Mouse (Mus musculus): ENCODE data around the gene Raet1d.
"Not testable (repeated sequence)": the region's sequence is repeated elsewhere in the genome, so short reads cannot be mapped to it uniquely, and the experiment has no call there.

The Raet1d gene

GRCm38 (mm10) chr10:22360252-22360651 is at the start of gene Raet1d:
Gene Raet1d, plus strand, starts transcription at chr10:22360552.
- not testable (repeated sequence) for DNase-seq (ENCODE audit: low spot score in 2 of 2)

GRCm38 (mm10) chr10:22322858-22323257 is 37.5 kb upstream of the Raet1d start:
- no peak for DNase-seq (ENCODE audit: low spot score in 2 of 2)

GRCm38 (mm10) chr10:22345721-22346120 is 14.6 kb upstream of the Raet1d start:
- not testable (repeated sequence) for DNase-seq (ENCODE audit: low spot score in 2 of 2)

GRCm38 (mm10) chr10:22353548-22354195 is 6.7 kb upstream of the Raet1d start:
- DNase-seq (ENCODE audit: low spot score in 2 of 2) = not testable (repeated sequence)

- not testable (repeated sequence) for DNase-seq (ENCODE audit: low spot score in 2 of 2)
Measured at GRCm38 (mm10) chr10:22354196-22354574, 6.2 kb upstream of the Raet1d start.

GRCm38 (mm10) chr10:22357373-22357772 is 3.0 kb upstream of the Raet1d start:
- DNase-seq (ENCODE audit: low spot score in 2 of 2) = not testable (repeated sequence)

GRCm38 (mm10) chr10:22360957-22361356 is 605 bp downstream of the Raet1d start:
- not testable (repeated sequence) for DNase-seq (ENCODE audit: low spot score in 2 of 2)

- not testable (repeated sequence) for DNase-seq (ENCODE audit: low spot score in 2 of 2)
Measured at GRCm38 (mm10) chr10:22361415-22362352, 1.3 kb downstream of the Raet1d start.

- DNase-seq (ENCODE audit: low spot score in 2 of 2) = not testable (repeated sequence)
Measured at GRCm38 (mm10) chr10:22362466-22362865, 2.1 kb downstream of the Raet1d start.

- not testable (repeated sequence) for DNase-seq (ENCODE audit: low spot score in 2 of 2)
Measured at GRCm38 (mm10) chr10:22364915-22365314, 4.6 kb downstream of the Raet1d start.

GRCm38 (mm10) chr10:22381226-22381625 is 20.9 kb downstream of the Raet1d start:
- not testable (repeated sequence) for DNase-seq (ENCODE audit: low spot score in 2 of 2)

- not testable (repeated sequence) for DNase-seq (ENCODE audit: low spot score in 2 of 2)
Measured at GRCm38 (mm10) chr10:22390146-22390545, 29.8 kb downstream of the Raet1d start.

- DNase-seq (ENCODE audit: low spot score in 2 of 2) = not testable (repeated sequence)
Measured at GRCm38 (mm10) chr10:22391616-22392015, 31.3 kb downstream of the Raet1d start.

GRCm38 (mm10) chr10:22393028-22393824 is 32.9 kb downstream of the Raet1d start:
- not testable (repeated sequence) for DNase-seq (ENCODE audit: low spot score in 2 of 2)

GRCm38 (mm10) chr10:22396680-22397079 is 36.3 kb downstream of the Raet1d start:
- not testable (repeated sequence) for DNase-seq (ENCODE audit: low spot score in 2 of 2)

GRCm38 (mm10) chr10:22402225-22402917 is 42.0 kb downstream of the Raet1d start:
- DNase-seq (ENCODE audit: low spot score in 2 of 2) = peak; percentile 2 to 37

GRCm38 (mm10) chr10:22413702-22414494 is 53.5 kb downstream of the Raet1d start:
- not testable (repeated sequence) for DNase-seq (ENCODE audit: low spot score in 2 of 2)
